Mouse (Mus musculus): Measurements from ENCODE around the gene Rpf2. TPM values are rescaled to one million over a fixed set of nuclear protein-coding genes. Genes with fewer than 3 reads are reported as not detected.
A peak's percentile ranks its signal among the peaks of the same experiment; 100 is the strongest.

Gene Rpf2
- polyA plus RNA-seq, 1 experiment from 2014 or later = 40.5 TPM

DNA sequence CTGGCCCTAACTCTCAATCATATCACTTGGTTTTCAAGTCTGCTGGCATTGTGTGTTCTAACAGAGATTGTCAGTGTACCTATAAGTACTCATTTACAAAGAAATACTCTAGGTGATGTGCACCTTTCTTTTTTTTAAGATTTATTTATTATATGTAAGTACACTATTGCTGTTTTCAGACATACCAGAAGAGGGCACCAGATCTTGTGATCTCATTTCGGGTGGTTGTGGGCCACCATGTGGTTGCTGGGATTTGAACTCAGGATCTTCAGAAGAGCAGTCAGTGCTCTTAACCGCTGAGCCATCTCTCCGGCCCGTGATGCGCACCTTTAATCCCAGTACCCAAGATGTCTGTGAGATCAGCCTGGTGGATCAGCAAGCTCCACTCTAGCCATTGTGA is 67.7 kb downstream of the Rpf2 start:
- no peak for ATAC-seq
- POLR2A ChIA-PET = interaction anchor here (0.7 kb wide), 1 partner anchor 34 kb away, joined by 3 read pairs; no protein-coding TSS in a partner anchor
- TF ChIP-seq CTCF (IDR thresholded peaks at IDR 0.05) = peak; percentile 37
- in situ Hi-C loops (cut with MboI; ENCODE audit: low pct_unique_long_range_greater_than_20kb) = loop anchor here (25.0 kb wide), 1 partner anchor 992 kb away; no protein-coding TSS in a partner anchor
- H3K27me3 ChIP-seq = no peaks in the 10 kb centered on the region
- no peak for DNase-seq (ENCODE audit: low read depth, low spot score)
- CTCF ChIA-PET = interaction anchor here (1.6 to 1.8 kb wide), 2 partner anchors 9 to 114 kb away, joined by 4 read pairs; no protein-coding TSS in a partner anchor

DNA sequence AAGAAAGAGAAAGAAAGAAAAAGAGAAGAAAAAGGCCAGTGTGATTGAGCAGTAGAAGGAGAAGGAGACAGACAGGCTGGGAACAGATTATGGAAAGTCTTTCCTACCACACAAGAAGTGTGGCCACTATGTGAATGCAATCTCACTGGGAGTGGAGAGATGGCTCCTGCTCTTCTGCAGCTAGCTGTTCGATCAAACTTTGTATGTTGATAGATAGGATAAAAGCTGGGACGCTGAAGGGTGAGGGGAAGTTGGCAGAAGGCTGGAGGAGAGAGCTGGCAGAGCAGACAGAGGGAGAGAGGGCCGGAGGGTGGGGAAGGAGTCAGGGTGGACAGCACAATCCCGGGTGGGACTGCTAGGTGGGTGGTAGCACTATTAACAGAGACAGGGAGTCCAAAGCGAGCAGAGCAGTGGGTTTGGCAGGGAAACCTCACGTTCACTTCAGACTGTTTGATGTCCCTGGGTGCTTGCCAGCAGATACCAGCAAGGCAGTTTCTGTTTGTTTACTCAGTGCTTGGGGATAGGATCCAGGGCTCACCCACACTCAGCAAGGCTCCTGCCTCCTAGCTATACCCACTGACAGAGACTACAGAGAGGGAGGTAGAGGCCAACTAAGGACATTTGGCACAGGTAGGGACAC is 69.4 kb downstream of the Rpf2 start:
- no peaks in the 10 kb centered on the region for H3K27me3 ChIP-seq
- CTCF ChIA-PET = interaction anchor here (1.2 to 1.9 kb wide), 3 partner anchors 11 to 35 kb away, joined by 4 to 6 read pairs (median 5); no protein-coding TSS in a partner anchor
- POLR2A ChIA-PET = interaction anchor here (0.6 kb wide), 1 partner anchor 41 kb away, joined by 4 read pairs; no protein-coding TSS in a partner anchor
- no peak for ATAC-seq
- in situ Hi-C loops (cut with MboI; ENCODE audit: low pct_unique_long_range_greater_than_20kb) = loop anchor here (25.0 kb wide), 1 partner anchor 990 kb away; no protein-coding TSS in a partner anchor
- no peak for TF ChIP-seq CTCF (IDR thresholded peaks at IDR 0.05)
- DNase-seq (ENCODE audit: low read depth, low spot score) = no peak

Other genes with a start within 250 kb of the Rpf2 start
- gene Mfsd4b1, start 221.8 kb downstream of the Rpf2 start, polyA plus RNA-seq (2021) = 2.2 TPM
- 9.1 TPM for gene Slc16a10, start 104.8 kb downstream of the Rpf2 start, polyA plus RNA-seq (2021)
- 92.1 TPM for gene Gtf3c6, start 11.1 kb upstream of the Rpf2 start, polyA plus RNA-seq (2021)
- gene Amd1, start 55.1 kb upstream of the Rpf2 start, polyA plus RNA-seq (2021) = 56.5 TPM
- 18.6 TPM for gene Cdk19, start 92.5 kb upstream of the Rpf2 start, polyA plus RNA-seq (2021)